Mouse (Mus musculus) left cerebral cortex, postnatal 10 days (tissue): ENCODE measurements around the gene Smap2. TPM values are rescaled to one million over a fixed set of nuclear protein-coding genes. Genes with fewer than 3 reads are reported as not detected.
"Not testable (repeated sequence)": the region's sequence is repeated elsewhere in the genome, so short reads cannot be mapped to it uniquely, and the experiment has no call there.

Experiments used
- DNase-seq, 2 experiments: peaks; one replicate each; pipeline ENCODE4 v3.0.0; 2021 to 2022; ENCODE audit warnings: low spot score in 2 of 2, mixed read lengths in 1 of 2; ENCODE audit errors: extremely low spot score in 1 of 2
- intact Hi-C: fragments of 180-260 bp; cut with DNase I; formaldehyde crosslinking; loops from one replicate; pipeline ENCODE4 v1.15.1; 2025
- total RNA-seq, 2 experiments: library from RNA; stranded (reverse); gene quantifications; 2 replicates each; pipeline ENCODE4 v1.2.3; 2021

The Smap2 gene
- total RNA-seq: 100 to 1,000 TPM; 145 to 148 TPM

GRCm38 (mm10) chr4:121016928-121017657, at the start of gene Smap2:
Gene Smap2 (minus strand): TSS chr4:121017247.
- intact Hi-C loops: no loop called here
- peak; percentile 94 to 100 for DNase-seq

GRCm38 (mm10) chr4:121065336-121065735, 48.3 kb upstream of the Smap2 start:
- intact Hi-C loops: no loop called here
- DNase-seq: no peak

- DNase-seq, intact Hi-C loops: not testable (repeated sequence)
Measured at GRCm38 (mm10) chr4:121059218-121059617, 42.2 kb upstream of the Smap2 start.

GRCm38 (mm10) chr4:121057032-121057431, 40.0 kb upstream of the Smap2 start:
- no peak for DNase-seq
- intact Hi-C loops: no loop called here

- intact Hi-C loops: no loop called here
- DNase-seq: no peak
Measured at GRCm38 (mm10) chr4:121056342-121056741, 39.3 kb upstream of the Smap2 start.

- intact Hi-C loops: no loop called here
- DNase-seq: no peak
Measured at GRCm38 (mm10) chr4:121052454-121053323, 35.6 kb upstream of the Smap2 start.

- no peak for DNase-seq
- intact Hi-C loops: no loop called here
Measured at GRCm38 (mm10) chr4:121051863-121052262, 34.8 kb upstream of the Smap2 start.

- intact Hi-C loops: no loop called here
- no peak for DNase-seq
Measured at GRCm38 (mm10) chr4:121042946-121043345, 25.9 kb upstream of the Smap2 start.

- intact Hi-C loops: no loop called here
- DNase-seq: no peak
Measured at GRCm38 (mm10) chr4:121042472-121042871, 25.4 kb upstream of the Smap2 start.

GRCm38 (mm10) chr4:121040897-121041671, 24.0 kb upstream of the Smap2 start:
- peak; percentile 56 to 85 for DNase-seq
- intact Hi-C loops: no loop called here

GRCm38 (mm10) chr4:121040323-121040722, 23.3 kb upstream of the Smap2 start:
- peak in 1 of 2 experiments; percentile 60 for DNase-seq
- intact Hi-C loops: no loop called here

GRCm38 (mm10) chr4:121039331-121040115, 22.5 kb upstream of the Smap2 start, which contains the start of gene Col9a2:
Gene Col9a2 (plus strand): TSS chr4:121039385.
- intact Hi-C loops: no loop called here
- peak in 1 of 2 experiments; percentile 59 for DNase-seq

- DNase-seq: no peak
- intact Hi-C loops: no loop called here
Measured at GRCm38 (mm10) chr4:121033006-121033405, 16.0 kb upstream of the Smap2 start.

GRCm38 (mm10) chr4:121031440-121031839, 14.4 kb upstream of the Smap2 start:
- intact Hi-C loops: no loop called here
- DNase-seq: no peak

- intact Hi-C loops: loop anchor here (5.0 kb wide), 2 partner anchors 42 to 203 kb away; no protein-coding TSS in a partner anchor
- DNase-seq: no peak
Measured at GRCm38 (mm10) chr4:121029632-121030031, 12.6 kb upstream of the Smap2 start.

GRCm38 (mm10) chr4:121028659-121029392, 11.8 kb upstream of the Smap2 start:
- intact Hi-C loops: loop anchor here (5.0 kb wide), 2 partner anchors 42 to 203 kb away; no protein-coding TSS in a partner anchor
- peak in 1 of 2 experiments; percentile 61 for DNase-seq

GRCm38 (mm10) chr4:121028146-121028545, 11.1 kb upstream of the Smap2 start:
- DNase-seq: no peak
- intact Hi-C loops: loop anchor here (5.0 kb wide), 2 partner anchors 41 to 204 kb away; no protein-coding TSS in a partner anchor
